Mouse (Mus musculus) myocyte (in vitro differentiated cells): ENCODE measurements around the gene Tex26.

Source experiments
- POLR2A ChIP-seq: IDR thresholded peaks from one replicate; pipeline ENCODE4 v1.6.1; 2011; ENCODE audit warnings: low read depth, mild to moderate bottlenecking, control low read depth, moderate library complexity; ENCODE audit not compliant: insufficient read length
- POLR2AphosphoS2 ChIP-seq: IDR thresholded peaks from one replicate; pipeline ENCODE4 v1.6.1; 2011; ENCODE audit warnings: low read depth, control low read depth; ENCODE audit not compliant: insufficient read length
- TCF12 ChIP-seq: IDR thresholded peaks from one replicate; pipeline ENCODE4 v1.6.1; 2011; ENCODE audit warnings: mild to moderate bottlenecking, control low read depth; ENCODE audit not compliant: poor library complexity, insufficient read depth, severe bottlenecking

GRCm38 (mm10) chr5:149474142-149474541 is 34.7 kb downstream of the Tex26 start:
- TF ChIP-seq POLR2A (no peak), TCF12 (no peak), POLR2AphosphoS2 (no peak)
